Mouse (Mus musculus): ENCODE measurements around the gene Ruvbl2. TPM values are rescaled to one million over a fixed set of nuclear protein-coding genes. Genes with fewer than 3 reads are reported as not detected.

The Ruvbl2 gene
- total RNA-seq, 1 experiment: 228 TPM

- peak overlapping the region; percentile 66 to 79 for H3K4me3 ChIP-seq (ENCODE audit: insufficient read depth in 1 of 2, low read depth in 1 of 2, low read length in 2 of 2, poor library complexity in 1 of 2, severe bottlenecking in 1 of 2)
- DNase-seq (ENCODE audit: low read depth, low spot score): no peak
- TF ChIP-seq MAFK (IDR thresholded peaks at IDR 0.05; ENCODE audit: insufficient read depth, low read depth, low read length) (no peak), CHD2 (IDR thresholded peaks at IDR 0.05; ENCODE audit: low read depth, low read length) (no peak)
- H3K9ac ChIP-seq (ENCODE audit: insufficient read depth, low read depth, low read length, poor library complexity, severe bottlenecking): peak overlapping the region; percentile 75
- H3K4me1 ChIP-seq (ENCODE audit: control insufficient read depth in 2 of 2, insufficient read depth in 2 of 2, low read length in 2 of 2, poor library complexity in 1 of 2): peaks cover 12 to 18% of the 10 kb centered on the region in 2 experiments
- peaks cover 26% of the 10 kb centered on the region for H3K36me3 ChIP-seq (ENCODE audit: control insufficient read depth, insufficient read depth, low read length, poor library complexity, severe bottlenecking)
- H3K9me3 ChIP-seq (ENCODE audit: control insufficient read depth, insufficient read depth, low read depth, low read length): no peaks in the 10 kb centered on the region
- in situ Hi-C loops (cut with MboI; ENCODE audit: low sequenced_read_pairs in 2 of 2, unreplicated experiment in 2 of 2): no loop called here
- 0 out of 2 replicates have a peak overlapping the region, but pooled peaks have one; percentile 4 for H3K27ac ChIP-seq (ENCODE audit: insufficient read depth, low read depth, low read length, poor library complexity, severe bottlenecking)
Measured at GRCm38 (mm10) chr7:45435038-45435437, 2.9 kb downstream of the Ruvbl2 start.

DNA sequence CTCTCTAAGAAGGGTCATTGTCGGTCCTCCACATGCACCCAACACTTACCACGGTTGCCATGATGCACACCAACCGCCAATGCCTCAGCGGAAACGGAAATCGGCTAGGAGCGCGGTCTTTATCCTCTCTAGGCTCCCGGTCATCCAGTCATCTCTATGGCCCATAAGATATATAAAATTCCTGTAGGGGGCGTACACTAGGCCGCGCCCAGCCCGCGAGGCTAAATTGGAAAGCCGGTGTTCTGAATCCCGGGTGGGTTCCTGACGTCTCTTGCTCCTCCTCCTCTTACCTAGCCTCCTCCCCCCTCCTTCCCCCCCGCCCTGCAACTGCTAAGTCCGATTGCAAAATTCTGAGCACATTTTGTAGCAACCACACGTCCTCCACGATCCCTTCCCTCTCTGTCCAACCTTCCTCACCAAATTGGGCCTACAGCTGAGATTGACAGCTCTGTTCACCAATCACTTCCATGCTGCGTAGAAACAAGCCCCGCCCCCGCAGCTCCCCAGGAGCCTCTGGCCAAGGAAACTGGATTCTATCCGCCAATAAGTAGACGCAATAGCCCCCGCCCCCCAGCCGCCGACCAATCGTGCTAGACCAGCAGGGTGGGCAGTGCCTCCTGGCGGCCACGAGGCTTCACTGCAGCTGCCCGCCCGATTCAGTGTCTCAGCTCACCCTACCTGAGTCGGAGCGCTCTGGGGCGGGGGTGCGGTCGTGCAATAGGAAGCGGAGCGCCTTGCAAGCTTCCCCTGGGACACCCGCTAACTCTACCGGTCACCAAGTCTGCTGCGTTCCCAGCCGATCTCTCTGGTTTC lies 3.5 kb downstream of the Ruvbl2 start, which contains the start of gene Gys1:
Gene Gys1 (plus strand): TSS at position 642 of the 813 bp plus-strand sequence.
- H3K4me3 ChIP-seq (ENCODE audit: insufficient read depth in 1 of 2, low read depth in 1 of 2, low read length in 2 of 2, poor library complexity in 1 of 2, severe bottlenecking in 1 of 2): peak within 1 kb of the TSS; percentile 89 to 98
- H3K36me3 ChIP-seq (ENCODE audit: control insufficient read depth, insufficient read depth, low read length, poor library complexity, severe bottlenecking): peaks cover 33% of the 10 kb centered on the region
- in situ Hi-C loops (cut with MboI; ENCODE audit: low sequenced_read_pairs in 2 of 2, unreplicated experiment in 2 of 2): no loop called here
- H3K27ac ChIP-seq (ENCODE audit: insufficient read depth, low read depth, low read length, poor library complexity, severe bottlenecking): peak within 1 kb of the TSS; percentile 77
- H3K4me1 ChIP-seq (ENCODE audit: control insufficient read depth in 2 of 2, insufficient read depth in 2 of 2, low read length in 2 of 2, poor library complexity in 1 of 2): peaks cover 9 to 16% of the 10 kb centered on the region in 2 experiments
- TF ChIP-seq HCFC1 (IDR thresholded peaks at IDR 0.05; ENCODE audit: borderline replicate concordance, insufficient read depth, low read length) (peak; percentile 78), MAFK (IDR thresholded peaks at IDR 0.05; ENCODE audit: insufficient read depth, low read depth, low read length) (no peak), CHD2 (IDR thresholded peaks at IDR 0.05; ENCODE audit: low read depth, low read length) (peak; percentile 91), ZNF384 (IDR thresholded peaks at IDR 0.05; ENCODE audit: low read depth, low read length) (no peak), ZC3H11A (IDR thresholded peaks at IDR 0.05; ENCODE audit: borderline replicate concordance, low read depth, low read length) (no peak)
- no peaks in the 10 kb centered on the region for H3K9me3 ChIP-seq (ENCODE audit: control insufficient read depth, insufficient read depth, low read depth, low read length)
- H3K9ac ChIP-seq (ENCODE audit: insufficient read depth, low read depth, low read length, poor library complexity, severe bottlenecking): peak within 1 kb of the TSS; percentile 84
- DNase-seq (ENCODE audit: low read depth, low spot score): peak; percentile 100

- TF ChIP-seq ZC3H11A (IDR thresholded peaks at IDR 0.05; ENCODE audit: borderline replicate concordance, low read depth, low read length) (no peak), HCFC1 (IDR thresholded peaks at IDR 0.05; ENCODE audit: borderline replicate concordance, insufficient read depth, low read length) (no peak), ZNF384 (IDR thresholded peaks at IDR 0.05; ENCODE audit: low read depth, low read length) (no peak), CHD2 (IDR thresholded peaks at IDR 0.05; ENCODE audit: low read depth, low read length) (no peak), MAFK (IDR thresholded peaks at IDR 0.05; ENCODE audit: insufficient read depth, low read depth, low read length) (no peak)
- DNase-seq (ENCODE audit: low read depth, low spot score): no peak
- Histone ChIP-seq H3K9me3 (ENCODE audit: control insufficient read depth, insufficient read depth, low read depth, low read length) (no peaks in the 10 kb centered on the region), H3K9ac (ENCODE audit: insufficient read depth, low read depth, low read length, poor library complexity, severe bottlenecking) (peak overlapping the region; percentile 84), H3K36me3 (ENCODE audit: control insufficient read depth, insufficient read depth, low read length, poor library complexity, severe bottlenecking) (peaks cover 39% of the 10 kb centered on the region), H3K27ac (ENCODE audit: insufficient read depth, low read depth, low read length, poor library complexity, severe bottlenecking) (peak overlapping the region; percentile 16), H3K4me3 (ENCODE audit: insufficient read depth in 1 of 2, low read depth in 1 of 2, low read length in 2 of 2, poor library complexity in 1 of 2, severe bottlenecking in 1 of 2) (peak overlapping the region; percentile 89 to 98), H3K4me1 (ENCODE audit: control insufficient read depth in 2 of 2, insufficient read depth in 2 of 2, low read length in 2 of 2, poor library complexity in 1 of 2) (peaks cover 9 to 16% of the 10 kb centered on the region in 2 experiments)
- in situ Hi-C loops (cut with MboI; ENCODE audit: low sequenced_read_pairs in 2 of 2, unreplicated experiment in 2 of 2): no loop called here
Measured at GRCm38 (mm10) chr7:45433835-45434202, 4.1 kb downstream of the Ruvbl2 start.

DNA sequence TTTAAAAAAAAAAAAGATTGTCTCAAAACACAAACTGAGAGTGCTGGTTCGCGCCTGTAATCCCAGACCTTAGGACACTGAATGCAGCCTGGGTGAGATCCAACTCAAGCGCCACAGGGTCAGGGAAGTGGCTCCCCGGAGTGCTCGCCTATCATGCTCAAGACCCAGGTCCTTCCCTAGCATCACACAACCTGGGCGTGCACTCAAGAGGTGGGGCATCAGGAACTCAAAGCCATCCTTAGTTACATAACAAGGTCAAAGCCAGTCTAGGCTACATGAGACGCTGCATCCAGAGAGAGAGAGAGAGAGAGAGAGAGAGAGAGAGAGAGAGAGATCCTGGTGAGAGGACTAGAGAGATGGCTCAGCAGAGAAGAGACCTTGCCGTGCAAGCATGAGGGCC lies 11.3 kb downstream of the Ruvbl2 start:
- Histone ChIP-seq H3K4me1 (ENCODE audit: control insufficient read depth in 2 of 2, insufficient read depth in 2 of 2, low read length in 2 of 2, poor library complexity in 1 of 2) (peaks cover 5 to 12% of the 10 kb centered on the region in 2 experiments; a peak in 2 of 4 replicates), H3K4me3 (ENCODE audit: insufficient read depth in 1 of 2, low read depth in 1 of 2, low read length in 2 of 2, poor library complexity in 1 of 2, severe bottlenecking in 1 of 2) (no peak overlapping the region), H3K27ac (ENCODE audit: insufficient read depth, low read depth, low read length, poor library complexity, severe bottlenecking) (no peak overlapping the region), H3K9ac (ENCODE audit: insufficient read depth, low read depth, low read length, poor library complexity, severe bottlenecking) (no peak overlapping the region), H3K9me3 (ENCODE audit: control insufficient read depth, insufficient read depth, low read depth, low read length) (no peaks in the 10 kb centered on the region), H3K36me3 (ENCODE audit: control insufficient read depth, insufficient read depth, low read length, poor library complexity, severe bottlenecking) (peaks cover 83% of the 10 kb centered on the region)
- no peak for DNase-seq (ENCODE audit: low read depth, low spot score)
- in situ Hi-C loops (cut with MboI; ENCODE audit: low sequenced_read_pairs in 2 of 2, unreplicated experiment in 2 of 2): no loop called here
- TF ChIP-seq ZC3H11A (IDR thresholded peaks at IDR 0.05; ENCODE audit: borderline replicate concordance, low read depth, low read length) (no peak), CHD2 (IDR thresholded peaks at IDR 0.05; ENCODE audit: low read depth, low read length) (no peak), MAFK (IDR thresholded peaks at IDR 0.05; ENCODE audit: insufficient read depth, low read depth, low read length) (no peak)
